Mouse (Mus musculus): Measurements from ENCODE around the gene Pex6.

DNA sequence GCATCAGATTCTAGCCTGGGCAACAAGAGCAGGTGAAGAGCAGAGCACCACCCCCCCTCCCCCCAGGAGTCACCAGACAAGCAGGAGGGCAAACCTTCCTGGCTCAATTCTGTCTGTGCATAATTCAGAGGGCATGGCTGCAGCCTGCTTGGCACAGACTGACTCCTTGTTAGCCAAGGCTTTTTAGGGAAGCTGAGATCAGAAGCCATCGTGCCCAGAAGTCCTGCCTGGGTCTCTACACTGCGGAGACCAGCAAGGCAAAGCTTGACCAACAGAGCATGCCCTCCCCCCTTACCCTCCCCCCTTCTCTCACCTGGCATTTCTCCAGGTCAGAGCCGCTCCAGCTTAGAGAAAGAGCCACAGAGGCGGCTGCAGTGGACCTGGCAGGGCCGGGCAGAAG lies 48.5 kb upstream of the Pex6 start:
- TF ChIP-seq CTCF (IDR thresholded peaks at IDR 0.05; ENCODE audit: low read depth, low read length), result no peak
- TF ChIP-seq TAL1 (conservative IDR thresholded peaks at IDR 0.05; ENCODE audit: low read depth, low read length), result no peak
- TF ChIP-seq GATA1 (IDR thresholded peaks at IDR 0.05; ENCODE audit: borderline replicate concordance, low read length), result no peak
- TF ChIP-seq GATA2 (IDR thresholded peaks at IDR 0.05; ENCODE audit: borderline replicate concordance, low read depth, low read length), result no peak

All from G1E (cell line).